Mouse (Mus musculus) stomach, postnatal 0 days (tissue): ENCODE results near the gene Lrpap1.

Source experiments
- CTCF ChIP-seq: IDR thresholded peaks from 2 replicates; pipeline ENCODE4 v1.5.1; 2016; ENCODE audit warnings: antibody characterized with exemption, low read depth, mild to moderate bottlenecking, moderate library complexity
- EP300 ChIP-seq: optimal IDR thresholded peaks from 2 replicates; pipeline ENCODE3; 2016; ENCODE audit warnings: antibody characterized with exemption

DNA sequence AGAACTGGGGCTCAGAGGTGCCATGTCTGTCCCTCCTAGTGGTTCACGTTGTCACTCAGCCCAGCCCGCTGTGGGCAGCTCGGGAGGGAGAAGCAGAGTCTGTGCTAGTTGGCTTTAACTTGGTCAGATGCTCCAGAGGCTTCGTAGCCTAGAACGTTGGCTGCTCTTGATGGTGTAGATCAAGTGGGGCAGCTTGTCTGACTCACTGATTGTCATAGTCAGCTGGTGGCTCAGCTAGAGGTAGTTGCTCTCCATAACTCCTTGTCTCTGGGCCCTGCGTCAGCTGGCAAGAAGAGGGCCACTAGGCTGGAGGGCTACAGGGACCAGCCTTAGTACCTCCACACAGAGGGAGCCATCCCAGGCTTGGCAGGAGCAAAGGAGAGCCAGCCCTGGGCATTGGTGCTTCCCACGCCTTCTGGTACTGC lies 24.2 kb upstream of the Lrpap1 start:
- TF ChIP-seq CTCF (no peak), EP300 (no peak)
